Mouse (Mus musculus) myocyte (in vitro differentiated cells): Measurements from ENCODE around the gene Ccdc169.

Source experiments
- CEBPB ChIP-seq: IDR thresholded peaks from 2 replicates; pipeline ENCODE4 v1.6.1; 2011; ENCODE audit warnings: mild to moderate bottlenecking, moderate library complexity; ENCODE audit not compliant: poor library complexity, insufficient read depth, severe bottlenecking
- E2F4 ChIP-seq: IDR thresholded peaks from one replicate; pipeline ENCODE4 v1.6.1; 2011; ENCODE audit warnings: mild to moderate bottlenecking, control low read depth, moderate library complexity; ENCODE audit not compliant: insufficient read depth
- MAX ChIP-seq: IDR thresholded peaks from one replicate; pipeline ENCODE4 v1.6.1; 2011; ENCODE audit warnings: low read depth, mild to moderate bottlenecking, control low read depth
- MYOG ChIP-seq, 3 experiments: IDR thresholded peaks; one replicate each; pipeline ENCODE4 v1.6.1; 2011; ENCODE audit warnings: control low read depth in 2 of 3, low read depth in 2 of 3, mild to moderate bottlenecking in 2 of 3; ENCODE audit not compliant: insufficient read length in 2 of 3, control insufficient read depth in 1 of 3, insufficient read depth in 1 of 3
- POLR2A ChIP-seq: IDR thresholded peaks from one replicate; pipeline ENCODE4 v1.6.1; 2011; ENCODE audit warnings: low read depth, mild to moderate bottlenecking, control low read depth, moderate library complexity; ENCODE audit not compliant: insufficient read length
- POLR2AphosphoS2 ChIP-seq: IDR thresholded peaks from one replicate; pipeline ENCODE4 v1.6.1; 2011; ENCODE audit warnings: low read depth, control low read depth; ENCODE audit not compliant: insufficient read length
- SRF ChIP-seq: IDR thresholded peaks from one replicate; pipeline ENCODE4 v1.6.1; 2011; ENCODE audit warnings: low read depth; ENCODE audit not compliant: control insufficient read depth, insufficient read length
- TCF12 ChIP-seq: IDR thresholded peaks from one replicate; pipeline ENCODE4 v1.6.1; 2011; ENCODE audit warnings: mild to moderate bottlenecking, control low read depth; ENCODE audit not compliant: poor library complexity, insufficient read depth, severe bottlenecking
- USF1 ChIP-seq: IDR thresholded peaks from one replicate; pipeline ENCODE4 v1.6.1; 2011; ENCODE audit warnings: low read depth, mild to moderate bottlenecking, control low read depth, moderate library complexity

- no peak for TF ChIP-seq POLR2A
- TF ChIP-seq TCF12 = no peak
- TF ChIP-seq MYOG (IDR thresholded peaks at IDR 0.05; ENCODE audit: control insufficient read depth in 1 of 3, insufficient read depth in 1 of 3, insufficient read length in 2 of 3, low read depth in 2 of 3) = no peak
- no peak for TF ChIP-seq USF1
- no peak for TF ChIP-seq POLR2AphosphoS2
- TF ChIP-seq MAX = no peak
- no peak for TF ChIP-seq CEBPB
- no peak for TF ChIP-seq E2F4
- TF ChIP-seq SRF = no peak
These were observed 7.9 kb upstream of the Ccdc169 start for GRCm38 (mm10) chr3:55129181-55129692.
